Mouse (Mus musculus): ENCODE measurements around the gene Mthfd1. TPM values are rescaled to one million over a fixed set of nuclear protein-coding genes. Genes with fewer than 3 reads are reported as not detected.

Mthfd1 gene
- total RNA-seq, 2 experiments from 2014 or later, result 40.6 to 44.0 TPM

DNA sequence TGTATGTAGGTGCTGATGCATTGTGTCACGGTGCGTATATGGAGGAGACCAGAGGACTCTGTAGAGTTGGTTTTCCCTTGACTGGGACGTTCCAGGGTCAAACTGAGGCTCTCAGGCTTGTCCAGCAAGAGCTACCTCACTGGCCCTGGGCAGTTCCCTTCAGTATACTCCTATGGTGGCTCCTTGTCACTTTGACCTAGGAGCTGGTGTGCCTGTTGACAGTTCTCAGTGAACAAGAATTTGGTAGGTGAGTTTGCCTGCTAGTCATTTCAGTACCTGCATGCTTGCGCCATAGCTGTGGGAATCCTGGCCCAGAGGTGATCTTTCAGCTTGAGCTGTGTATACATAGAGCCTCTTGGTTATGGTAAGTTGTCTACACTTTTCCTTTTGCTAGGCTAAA lies 7.8 kb downstream of the Mthfd1 start:
- DNase-seq (ENCODE audit: low spot score in 2 of 2), result no peak

- DNase-seq (ENCODE audit: low spot score in 2 of 2), result no peak
Measured at GRCm38 (mm10) chr12:76263876-76264275, 8.8 kb downstream of the Mthfd1 start.

- DNase-seq (ENCODE audit: low spot score in 2 of 2), result peak; percentile 68 to 74
Measured at GRCm38 (mm10) chr12:76264325-76264965, 9.3 kb downstream of the Mthfd1 start.

DNA sequence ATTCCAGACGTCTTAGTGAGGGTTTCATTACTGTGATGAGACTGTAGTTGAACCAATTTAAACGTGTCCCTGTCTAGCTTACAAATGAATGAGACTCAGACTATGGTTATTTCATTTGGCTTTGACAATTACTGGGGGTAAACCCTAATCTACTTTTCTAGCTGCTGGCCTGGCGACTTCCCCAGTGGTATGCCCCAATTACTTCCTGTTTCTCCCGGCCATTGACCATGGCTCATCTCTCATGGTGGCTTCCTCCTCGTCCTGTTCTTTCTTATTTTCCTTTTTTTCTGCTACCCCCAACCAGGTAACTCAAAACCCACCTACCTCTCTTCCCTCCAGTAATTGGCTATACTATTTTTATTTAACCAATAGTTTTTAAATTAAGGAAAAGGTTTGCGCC lies 9.9 kb downstream of the Mthfd1 start:
- DNase-seq (ENCODE audit: low spot score in 2 of 2), result no peak

GRCm38 (mm10) chr12:76266875-76267274 lies 11.8 kb downstream of the Mthfd1 start:
- DNase-seq (ENCODE audit: low spot score in 2 of 2), result no peak

DNA sequence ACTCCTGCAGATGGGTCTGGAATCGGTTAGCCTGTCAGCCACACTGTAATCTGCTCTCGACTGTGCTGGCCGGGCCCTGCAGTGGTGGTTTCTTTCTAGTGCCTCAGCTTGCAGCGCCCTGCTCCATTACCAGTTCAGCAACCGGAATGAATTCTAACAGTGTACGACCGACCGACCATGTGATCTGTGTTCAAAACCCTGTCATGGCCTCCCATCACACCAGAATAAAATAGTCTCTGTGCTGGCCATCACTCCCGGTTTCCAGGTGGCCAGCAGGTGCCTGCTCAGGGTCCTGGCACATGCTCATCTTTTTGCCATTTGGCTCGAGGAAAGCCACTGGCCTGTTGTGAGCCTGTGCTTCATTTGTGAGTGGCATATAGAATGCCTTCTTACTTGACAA lies 13.6 kb downstream of the Mthfd1 start:
- DNase-seq (ENCODE audit: low spot score in 2 of 2), result no peak

GRCm38 (mm10) chr12:76269196-76269595 lies 14.1 kb downstream of the Mthfd1 start:
- DNase-seq (ENCODE audit: low spot score in 2 of 2), result no peak

DNA sequence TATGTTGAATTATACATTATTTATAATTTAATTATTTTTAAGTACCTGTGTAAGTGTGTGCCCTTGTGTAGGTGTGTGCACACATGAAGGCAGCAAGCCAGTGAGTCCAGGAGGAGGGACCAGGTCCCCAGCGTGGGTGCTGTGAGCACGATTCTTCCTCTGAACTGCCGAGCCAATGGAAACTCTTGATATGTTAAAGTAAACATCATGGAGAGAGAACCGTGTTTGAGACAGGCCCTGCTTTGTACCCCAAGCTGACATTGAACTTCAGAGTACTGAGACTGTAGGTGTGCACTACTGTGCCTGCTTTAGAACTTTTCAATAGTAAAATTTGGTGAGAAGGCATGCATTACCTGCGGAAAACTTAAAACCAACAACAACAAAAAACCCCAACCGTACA lies 16.4 kb downstream of the Mthfd1 start:
- no peak for DNase-seq (ENCODE audit: low spot score in 2 of 2)

DNA sequence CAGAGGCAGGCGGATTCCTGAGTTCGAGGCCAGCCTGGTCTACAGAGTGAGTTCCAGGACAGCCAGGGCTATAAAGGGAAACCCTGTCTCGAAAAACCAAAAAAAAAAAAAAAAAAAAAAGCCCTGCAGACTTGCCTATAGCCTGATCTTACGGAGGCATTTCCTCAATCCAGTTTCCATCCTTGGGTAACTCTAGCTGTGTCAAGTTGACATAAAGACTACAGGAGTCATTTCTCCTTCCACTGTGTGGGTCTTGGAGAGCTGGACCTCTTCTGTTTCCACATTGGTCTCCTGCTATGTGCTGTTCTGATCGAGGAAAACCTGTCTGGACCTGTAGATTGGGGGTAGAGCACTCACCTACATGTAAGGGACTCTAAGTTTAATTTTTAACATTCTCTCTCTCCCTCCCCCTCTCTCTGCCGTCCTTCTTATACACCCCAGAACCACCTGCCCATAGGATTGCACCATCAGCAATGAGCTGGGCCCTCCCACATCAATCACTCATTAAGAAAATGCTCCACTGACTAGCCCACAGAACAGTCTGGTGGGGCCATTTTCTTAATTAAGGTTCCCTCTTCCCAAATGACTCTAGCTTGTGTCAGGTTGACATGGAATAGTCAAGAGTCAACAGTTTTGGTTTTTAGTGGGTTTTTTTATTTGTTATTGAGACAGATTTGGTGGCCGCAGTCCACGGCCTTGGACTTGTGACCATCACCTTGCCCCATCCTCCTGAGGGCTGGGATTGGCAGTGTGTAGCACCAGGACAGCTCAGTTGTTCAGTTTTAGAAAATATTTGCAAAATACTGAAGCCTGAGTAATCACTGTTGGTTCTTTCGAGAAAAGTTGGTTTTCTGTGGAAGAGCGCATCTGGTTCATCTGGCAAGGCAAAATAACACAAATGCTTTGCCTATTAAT lies 17.8 kb downstream of the Mthfd1 start:
- DNase-seq (ENCODE audit: low spot score in 2 of 2), result no peak

DNA sequence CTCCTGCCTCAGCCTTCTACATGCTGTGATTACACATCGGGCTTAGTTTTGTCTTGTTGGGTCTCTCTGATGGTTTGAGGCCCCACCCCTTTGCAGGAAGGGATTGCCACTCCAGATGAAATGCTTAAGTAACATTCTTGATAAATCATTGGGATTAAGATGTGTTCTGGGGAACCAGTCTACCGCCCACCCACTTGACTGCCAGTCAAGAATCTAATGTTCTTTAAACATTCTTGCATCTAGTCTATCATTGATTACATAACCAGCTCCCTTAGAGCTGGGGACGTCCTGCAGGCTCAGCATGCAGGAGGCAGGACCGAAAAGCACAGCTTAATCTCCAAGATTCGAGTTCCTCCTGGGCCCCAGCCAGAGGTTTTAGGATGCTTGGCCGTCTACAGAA lies 23.1 kb downstream of the Mthfd1 start:
- no peak for DNase-seq (ENCODE audit: low spot score in 2 of 2)

- no peak for DNase-seq (ENCODE audit: low spot score in 2 of 2)
Measured at GRCm38 (mm10) chr12:76280556-76280955, 25.5 kb downstream of the Mthfd1 start.

DNA sequence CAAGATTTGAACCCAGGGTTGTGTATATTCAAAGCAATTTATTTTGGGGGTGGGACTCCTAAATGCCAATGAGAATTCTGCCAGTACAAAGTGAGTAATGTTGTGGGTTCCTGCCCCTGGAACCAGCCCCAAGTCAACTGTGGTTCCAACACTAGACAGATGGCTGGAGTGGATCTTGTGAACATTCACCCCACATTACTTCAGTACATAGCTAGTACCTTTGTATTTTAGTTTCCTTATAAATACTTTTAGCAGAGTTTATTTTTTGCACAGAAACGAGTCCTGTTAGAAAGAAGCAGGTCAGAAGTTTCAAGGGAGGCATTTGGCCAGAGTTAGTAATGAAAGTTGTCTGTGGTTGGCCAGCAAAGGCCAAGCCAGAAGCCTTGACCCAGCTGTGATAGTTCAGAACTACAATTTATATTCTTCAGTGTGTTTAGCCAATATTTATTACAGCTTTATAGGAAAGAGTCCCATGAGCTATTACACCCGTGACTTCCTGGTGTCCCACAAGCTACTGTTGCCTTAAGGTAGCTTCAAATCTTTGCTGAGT lies 26.1 kb downstream of the Mthfd1 start:
- DNase-seq (ENCODE audit: low spot score in 2 of 2), result no peak

DNA sequence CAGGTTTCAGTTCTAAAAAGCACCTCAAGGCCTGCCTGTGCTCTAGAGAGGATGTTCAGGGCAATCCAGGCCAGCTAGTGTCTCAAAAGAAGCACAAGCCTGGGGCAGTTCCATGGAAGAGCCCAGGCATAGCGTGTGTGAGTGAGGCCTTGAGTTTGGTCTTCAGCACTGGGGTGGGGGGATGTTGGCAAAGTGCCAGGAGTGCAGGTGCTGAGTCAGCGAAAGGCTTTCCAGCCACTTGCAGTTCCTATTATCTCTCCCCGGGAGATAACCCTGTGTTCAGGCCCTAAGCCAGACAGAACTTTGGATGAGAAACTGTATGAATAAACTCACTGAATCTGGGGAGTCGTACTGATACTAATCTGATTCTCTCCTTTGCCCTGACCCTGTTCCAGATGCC lies 27.0 kb downstream of the Mthfd1 start:
- no peak for DNase-seq (ENCODE audit: low spot score in 2 of 2)

DNA sequence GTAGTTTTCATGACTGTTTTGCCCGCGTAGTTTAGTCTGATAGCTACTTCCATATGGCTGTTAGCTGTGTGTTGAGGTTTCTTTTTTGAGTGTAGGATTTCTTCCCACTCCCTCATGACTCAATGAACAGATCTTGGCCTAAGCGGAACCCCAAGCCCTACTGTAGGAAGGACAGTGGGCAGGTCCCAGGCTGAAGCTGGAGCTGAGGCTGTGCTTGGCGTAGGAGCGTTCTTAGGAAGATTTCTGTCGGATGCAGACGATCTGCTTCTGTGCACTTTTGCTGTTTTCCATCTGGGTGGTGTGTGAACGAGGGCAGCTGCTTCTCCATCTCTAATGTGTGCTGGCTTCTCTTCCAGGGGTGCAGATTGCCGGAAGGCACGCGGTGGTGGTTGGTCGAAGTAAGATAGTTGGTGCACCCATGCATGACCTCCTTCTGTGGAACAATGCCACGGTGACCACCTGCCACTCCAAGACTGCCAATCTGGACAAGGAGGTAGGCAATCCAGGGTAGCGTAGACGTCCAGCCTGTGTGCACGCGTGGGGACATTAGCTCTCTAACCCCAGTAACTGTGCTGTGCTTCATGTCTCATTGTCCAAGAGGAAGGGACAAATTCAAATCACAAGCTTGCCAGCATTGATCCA lies 27.6 kb downstream of the Mthfd1 start:
- no peak for DNase-seq (ENCODE audit: low spot score in 2 of 2)

GRCm38 (mm10) chr12:76285418-76285817 lies 30.3 kb downstream of the Mthfd1 start:
- no peak for DNase-seq (ENCODE audit: low spot score in 2 of 2)

DNA sequence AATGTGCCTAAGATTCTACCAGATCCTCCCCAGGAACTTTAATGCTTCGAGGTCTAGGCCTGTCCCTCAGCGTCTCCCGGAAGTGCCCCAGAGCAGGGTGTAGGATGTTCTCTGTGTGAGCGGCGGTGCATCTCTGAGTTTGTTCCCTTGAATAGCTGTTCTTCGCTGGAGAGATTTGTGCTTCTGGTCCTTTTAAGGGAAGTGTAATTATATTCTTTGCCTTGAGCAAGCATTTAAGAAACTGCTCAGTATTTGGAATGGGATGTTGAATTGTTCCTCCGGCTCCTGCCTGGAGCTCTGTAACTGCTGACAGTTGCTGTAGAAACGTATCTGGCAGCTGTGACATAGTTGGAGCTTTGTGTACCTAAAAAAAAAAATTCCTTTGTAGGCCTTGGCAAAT lies 32.9 kb downstream of the Mthfd1 start:
- DNase-seq (ENCODE audit: low spot score in 2 of 2), result no peak

DNA sequence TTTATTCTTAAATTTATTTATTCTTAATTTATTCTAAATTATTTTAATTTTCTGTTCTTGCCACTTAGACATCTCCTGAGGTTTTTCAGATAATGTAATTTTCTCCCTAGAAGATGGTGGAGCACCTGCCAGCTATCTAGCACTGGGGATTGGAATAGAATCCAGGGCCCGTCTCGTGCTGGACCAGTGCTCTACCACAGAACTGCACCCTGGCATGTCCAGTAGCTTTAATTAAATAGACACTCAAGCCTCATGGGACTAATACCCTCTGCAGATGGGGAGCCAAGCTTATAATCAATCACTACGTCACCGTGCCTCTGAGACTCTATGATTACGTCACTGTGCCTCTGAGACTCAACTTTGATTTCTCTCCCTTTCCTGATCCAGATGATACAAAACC lies 33.4 kb downstream of the Mthfd1 start:
- no peak for DNase-seq (ENCODE audit: low spot score in 2 of 2)

DNA sequence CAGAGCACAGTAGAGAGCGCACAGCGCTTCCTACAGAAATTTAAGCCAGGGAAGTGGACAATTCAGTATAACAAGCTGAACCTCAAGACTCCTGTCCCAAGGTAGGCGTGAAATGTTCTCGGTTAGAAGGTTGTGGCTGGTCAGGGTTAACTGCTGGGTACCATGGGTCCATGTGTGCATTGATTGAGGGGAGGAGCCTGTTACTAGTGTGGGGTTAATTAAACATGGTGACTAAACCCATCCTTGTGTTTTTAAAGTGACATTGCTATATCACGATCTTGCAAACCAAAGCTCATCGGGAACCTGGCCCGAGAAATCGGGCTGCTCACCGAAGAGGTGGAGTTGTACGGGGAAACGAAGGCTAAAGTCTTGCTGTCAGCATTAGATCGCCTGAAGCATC lies 34.3 kb downstream of the Mthfd1 start:
- DNase-seq (ENCODE audit: low spot score in 2 of 2), result no peak

DNA sequence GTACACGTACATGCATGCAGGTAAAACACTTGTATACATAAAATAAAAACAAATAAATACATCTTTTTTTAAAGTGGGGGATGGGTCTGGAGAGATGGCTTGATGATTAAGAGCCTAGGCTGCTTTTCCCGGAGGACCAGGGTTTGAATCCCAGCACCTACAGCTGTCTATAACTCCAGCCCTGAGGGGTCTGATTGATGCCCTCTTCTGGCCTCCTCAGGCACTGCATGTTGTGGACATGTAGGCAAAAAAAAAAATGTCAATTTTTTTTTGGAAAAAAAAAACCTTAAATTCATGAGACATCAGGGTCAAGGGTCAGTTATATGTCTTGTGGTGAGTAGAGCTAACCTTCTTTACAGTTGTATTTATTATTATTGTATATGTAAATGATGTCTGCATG lies 35.2 kb downstream of the Mthfd1 start:
- no peak for DNase-seq (ENCODE audit: low spot score in 2 of 2)

GRCm38 (mm10) chr12:76293192-76293591 lies 38.1 kb downstream of the Mthfd1 start:
- DNase-seq (ENCODE audit: low spot score in 2 of 2), result peak; percentile 61 to 72

DNA sequence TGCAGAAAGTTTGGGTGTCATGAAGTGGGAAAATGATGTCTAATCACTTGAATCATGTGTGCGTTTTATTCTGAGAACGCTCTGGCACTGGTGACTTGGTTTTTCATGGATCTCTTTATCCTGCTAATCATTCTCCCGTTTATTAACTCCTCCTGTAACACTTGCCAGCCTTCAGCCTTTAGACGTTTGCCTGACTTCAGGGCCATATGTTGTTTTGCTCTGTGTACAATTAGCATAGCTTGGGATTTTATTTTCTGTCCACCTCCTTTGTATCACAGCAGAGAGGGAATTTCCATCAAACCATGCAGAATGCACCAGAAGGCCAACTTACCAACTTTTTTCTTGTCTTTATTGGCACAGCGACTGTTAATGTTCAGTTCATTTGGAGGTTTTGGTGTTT lies 42.7 kb downstream of the Mthfd1 start:
- no peak for DNase-seq (ENCODE audit: low spot score in 2 of 2)

DNA sequence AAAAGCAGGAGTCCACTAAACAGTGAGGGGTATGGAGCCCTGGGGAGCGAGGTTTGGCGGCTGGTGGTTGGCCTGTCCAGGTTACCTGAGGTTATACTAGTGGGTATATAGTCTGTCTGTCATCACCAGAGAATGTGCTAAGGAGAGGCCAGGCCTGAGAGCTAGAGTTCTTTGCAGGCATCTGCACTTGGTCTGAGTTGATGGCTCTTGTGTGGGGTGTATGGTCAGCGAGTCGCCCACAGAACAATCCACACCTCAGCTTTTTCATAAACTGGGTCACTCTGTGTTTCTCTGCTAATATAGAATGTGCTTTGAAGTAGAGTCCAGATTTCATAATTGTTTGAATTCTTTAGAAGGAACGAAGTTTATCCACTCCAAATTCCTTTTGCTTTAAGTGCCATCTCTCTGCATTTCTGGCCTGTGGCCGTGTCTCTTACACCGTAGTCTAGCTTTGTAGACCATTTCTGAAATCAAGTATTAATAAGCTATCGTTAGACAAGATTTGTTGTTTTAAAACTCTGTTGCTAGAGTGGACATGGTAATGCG lies 44.3 kb downstream of the Mthfd1 start:
- DNase-seq (ENCODE audit: low spot score in 2 of 2), result no peak
